Mouse (Mus musculus): ENCODE data around the gene Disp2. TPM values are rescaled to one million over a fixed set of nuclear protein-coding genes. Genes with fewer than 3 reads are reported as not detected.
A peak's percentile ranks its signal among the peaks of the same experiment; 100 is the strongest.

Gene Disp2
- total RNA-seq, 2 experiments from 2014 or later = not detected

GRCm38 (mm10) chr2:118754143-118754542 lies 25.4 kb upstream of the Disp2 start:
- DNase-seq = no peak
- intact Hi-C loops (cut with DNase I) = no loop called here

DNA sequence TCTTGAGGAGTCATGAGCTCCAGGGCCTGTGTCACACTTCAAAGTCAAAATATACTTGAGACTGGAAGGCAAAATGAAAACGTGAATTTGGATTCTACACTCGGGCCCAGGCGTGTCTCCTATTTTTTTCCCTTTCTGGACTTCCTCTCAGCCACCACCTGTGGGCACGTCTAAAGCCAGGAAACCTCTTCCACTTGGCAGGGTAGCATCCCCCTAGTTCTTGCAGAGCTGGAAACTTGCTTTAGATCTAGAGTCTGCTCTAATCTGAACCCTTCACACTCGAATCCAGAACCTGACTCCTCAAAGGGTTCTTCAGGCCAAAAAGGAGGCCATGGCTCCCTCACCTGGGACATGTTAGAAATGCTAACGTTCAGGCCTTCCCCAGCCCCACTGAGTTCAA lies 24.1 kb upstream of the Disp2 start:
- DNase-seq = no peak
- intact Hi-C loops (cut with DNase I) = no loop called here

GRCm38 (mm10) chr2:118756103-118756502 lies 23.4 kb upstream of the Disp2 start:
- DNase-seq = no peak

GRCm38 (mm10) chr2:118759828-118760227 lies 19.7 kb upstream of the Disp2 start:
- no peak for DNase-seq
- intact Hi-C loops (cut with DNase I) = loop anchor here (2.0 kb wide), 1 partner anchor 13 kb away; no protein-coding TSS in a partner anchor

More at GRCm38 (mm10) chr2:118756103-118756502, 23.4 kb upstream of the Disp2 start:
- intact Hi-C loops (cut with DNase I) = no loop called here

DNA sequence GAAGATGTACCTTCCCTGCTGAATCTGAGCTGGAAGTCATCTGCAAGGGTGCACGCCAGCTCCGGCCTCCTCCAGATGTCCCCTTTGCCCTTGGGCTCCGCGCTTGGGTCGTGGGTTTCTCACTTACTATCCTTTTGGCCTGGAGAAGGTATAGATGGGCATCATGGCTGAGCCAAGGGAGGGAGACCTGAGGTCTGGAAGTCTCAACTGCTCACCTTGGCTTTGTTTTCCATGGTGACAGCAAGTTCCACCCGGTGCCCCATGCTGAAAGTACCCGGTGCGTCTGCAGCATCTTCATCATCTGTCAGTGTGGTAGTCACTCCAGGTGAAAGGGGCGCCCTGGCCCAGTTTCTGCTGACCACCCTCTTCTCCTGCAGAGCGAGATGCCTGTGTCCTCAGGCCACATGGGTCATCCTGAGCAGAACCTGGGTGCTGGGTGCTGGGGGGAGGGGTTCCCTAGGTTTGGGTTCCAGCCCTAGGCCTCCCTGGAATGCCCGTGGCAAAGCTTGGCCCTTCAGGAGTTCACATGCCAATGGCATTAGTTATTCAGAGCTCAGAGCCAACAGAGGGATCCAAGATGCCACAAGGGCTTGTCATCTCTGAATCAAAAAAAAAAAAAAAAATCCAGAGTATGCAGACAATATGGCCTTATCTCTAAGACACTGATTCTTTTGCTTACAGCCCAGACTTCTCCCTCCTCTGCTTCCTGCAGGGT lies 19.1 kb upstream of the Disp2 start:
- intact Hi-C loops (cut with DNase I) = loop anchor here (2.0 kb wide), 1 partner anchor 14 kb away; no protein-coding TSS in a partner anchor
- no peak for DNase-seq

DNA sequence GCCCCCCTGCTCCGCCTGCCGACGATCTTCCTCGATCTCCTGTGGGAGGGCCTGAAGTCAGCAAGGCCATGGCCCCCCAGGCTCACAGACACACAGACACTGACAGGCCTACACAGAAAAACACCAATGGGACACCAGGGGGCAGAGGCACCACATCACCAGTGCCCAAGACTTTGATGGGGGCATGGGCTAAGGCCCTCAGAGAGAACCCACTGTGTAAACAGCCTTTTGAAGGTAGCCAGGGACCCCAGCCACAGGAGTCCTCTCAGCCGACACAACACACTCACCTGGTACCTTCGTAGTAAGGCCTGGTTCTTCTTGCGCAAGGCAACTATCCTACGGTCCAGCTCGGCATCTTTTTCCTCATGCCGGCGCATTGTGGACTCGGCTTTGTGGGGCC lies 18.2 kb upstream of the Disp2 start:
- DNase-seq = no peak
- intact Hi-C loops (cut with DNase I) = loop anchor here (2.0 kb wide), 1 partner anchor 15 kb away; no protein-coding TSS in a partner anchor

DNA sequence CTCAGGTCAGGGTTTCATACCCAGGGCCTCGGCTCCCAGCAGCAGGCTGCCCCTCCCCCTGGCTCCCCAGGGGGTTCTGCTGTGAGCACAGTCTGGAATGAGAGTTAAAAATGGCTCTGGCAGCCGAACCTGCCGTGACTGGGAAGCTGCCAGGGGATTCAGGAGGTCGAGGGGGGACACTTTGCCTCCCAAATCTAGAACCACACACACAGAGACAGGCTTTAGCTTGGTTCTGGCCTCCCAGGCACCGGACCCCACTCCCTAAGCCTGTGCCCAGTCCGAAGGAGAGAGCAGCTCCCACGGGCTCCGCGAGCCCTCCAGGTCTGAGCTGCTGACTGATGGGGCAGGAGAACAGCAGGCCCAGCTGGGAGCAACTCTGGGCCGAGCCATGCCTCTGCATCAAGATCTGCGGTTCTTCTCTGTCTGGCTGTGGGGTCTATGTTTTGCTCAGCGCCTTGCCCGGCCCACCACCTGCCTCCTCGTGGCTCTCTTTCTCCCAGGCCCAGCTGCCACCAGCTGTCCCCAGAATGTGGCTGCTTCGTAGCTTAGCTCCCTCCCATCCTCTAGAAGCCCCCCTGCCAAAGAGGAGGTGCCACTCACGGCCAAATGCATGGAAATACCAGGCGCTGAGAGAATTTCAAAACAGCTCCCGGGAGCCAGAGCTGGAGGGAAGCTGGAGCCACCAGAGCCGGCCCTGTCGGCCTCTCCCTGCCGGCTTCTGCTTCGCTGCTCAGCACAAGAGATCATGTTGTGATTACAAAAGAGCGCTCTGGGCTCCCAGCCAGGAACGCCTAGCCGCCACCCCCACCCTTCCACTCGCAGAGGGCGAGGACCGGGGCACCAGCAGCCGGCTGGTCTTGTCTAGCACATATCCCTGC lies 17.4 kb upstream of the Disp2 start, which contains the start of gene Ccdc9b:
Gene Ccdc9b (minus strand): TSS at position 756 of the 878 bp plus-strand sequence.
- peak; percentile 90 to 91 for DNase-seq
- intact Hi-C loops (cut with DNase I) = loop anchor here (2.0 kb wide), 1 partner anchor 15 kb away; no protein-coding TSS in a partner anchor

DNA sequence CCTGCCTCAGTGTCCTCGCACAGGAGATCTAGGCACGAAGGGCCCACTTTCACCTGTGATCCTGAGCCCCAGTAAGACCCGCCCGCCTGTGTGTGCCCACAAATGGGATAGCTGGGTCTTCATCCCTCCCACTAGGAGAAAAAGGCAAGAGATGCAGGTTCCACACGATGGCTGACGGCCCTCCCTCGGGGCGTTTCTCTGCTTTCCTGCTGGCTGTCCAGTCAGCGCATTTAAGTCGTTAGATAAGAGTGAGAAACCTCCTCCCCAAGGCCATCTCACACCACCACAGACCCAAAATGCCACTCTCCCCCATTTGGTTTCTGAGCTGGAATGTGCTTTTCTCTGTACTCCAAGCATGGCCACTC lies 16.8 kb upstream of the Disp2 start:
- intact Hi-C loops (cut with DNase I) = no loop called here

GRCm38 (mm10) chr2:118763469-118763868 lies 16.1 kb upstream of the Disp2 start:
- no peak for DNase-seq
- intact Hi-C loops (cut with DNase I) = no loop called here

More for the DNA sequence above, 16.8 kb upstream of the Disp2 start:
- no peak for DNase-seq

- intact Hi-C loops (cut with DNase I) = loop anchor here (1.0 kb wide), 1 partner anchor 119 kb away; no protein-coding TSS in a partner anchor
- no peak for DNase-seq
These were observed 15.3 kb upstream of the Disp2 start for GRCm38 (mm10) chr2:118764094-118764831.

GRCm38 (mm10) chr2:118764875-118765274 lies 14.6 kb upstream of the Disp2 start:
- DNase-seq = no peak
- intact Hi-C loops (cut with DNase I) = loop anchor here (1.0 kb wide), 1 partner anchor 118 kb away; no protein-coding TSS in a partner anchor

GRCm38 (mm10) chr2:118766041-118767033 lies 13.2 kb upstream of the Disp2 start:
- DNase-seq = no peak
- intact Hi-C loops (cut with DNase I) = no loop called here

DNA sequence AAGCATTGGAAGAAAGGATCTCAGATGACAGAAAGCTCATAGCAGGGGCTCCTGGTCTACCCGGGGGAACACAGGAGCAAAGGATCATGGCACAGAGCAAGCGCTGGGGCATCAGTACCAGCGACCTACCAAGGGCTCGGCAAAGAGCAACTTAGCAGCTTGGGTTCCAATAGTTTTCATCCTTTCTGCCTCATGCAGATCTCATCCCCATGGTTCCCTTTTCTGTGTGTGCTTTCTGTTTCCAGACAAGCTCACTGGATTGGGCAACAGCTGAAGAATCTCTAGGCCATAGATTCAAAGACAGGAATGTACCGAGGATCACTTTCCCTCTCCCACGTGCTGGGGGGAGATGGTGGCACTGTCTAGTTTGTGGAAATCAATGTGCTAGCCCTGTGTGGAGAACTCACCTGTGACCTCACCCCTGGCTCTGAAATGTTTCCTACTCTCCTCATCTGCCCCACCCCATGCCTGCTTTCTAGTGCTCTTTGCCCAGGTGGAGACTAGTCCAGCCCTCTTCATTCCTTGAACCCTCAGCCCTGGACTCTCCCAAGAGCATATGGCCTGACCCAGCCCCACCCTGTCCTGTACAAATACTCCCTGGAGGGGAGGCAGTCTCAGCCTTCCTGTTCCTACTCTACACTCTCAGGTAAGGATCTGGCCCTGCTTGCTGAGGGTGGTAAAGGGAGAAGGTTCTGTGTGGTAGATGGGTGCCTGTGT lies 7.2 kb upstream of the Disp2 start, which contains the start of gene Phgr1:
Gene Phgr1 (plus strand): TSS at position 612 of the 717 bp plus-strand sequence.
- DNase-seq = no peak
- intact Hi-C loops (cut with DNase I) = no loop called here

GRCm38 (mm10) chr2:118774536-118774935 lies 5.0 kb upstream of the Disp2 start:
- no peak for DNase-seq
- intact Hi-C loops (cut with DNase I) = no loop called here

DNA sequence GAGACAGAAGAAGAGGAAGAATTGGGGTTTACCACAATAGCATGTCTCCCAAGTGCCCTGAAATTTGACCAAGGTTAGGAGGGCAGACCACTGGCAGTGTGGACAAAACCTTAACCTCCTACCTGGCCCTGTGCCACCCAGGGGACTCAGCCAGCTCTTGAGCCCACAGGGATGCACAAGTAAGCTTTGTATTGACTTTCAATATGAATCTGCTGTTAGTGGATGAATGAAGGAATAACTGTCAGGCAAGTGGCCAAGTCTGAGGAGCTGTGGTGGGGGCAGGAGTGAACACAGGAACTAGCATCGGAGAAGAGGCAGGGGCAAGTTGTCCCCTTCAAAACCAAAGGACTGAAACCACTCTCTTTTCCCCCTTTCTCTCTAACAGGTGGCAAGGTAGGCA lies 4.1 kb upstream of the Disp2 start:
- intact Hi-C loops (cut with DNase I) = loop anchor here (1.0 to 5.0 kb wide), 2 partner anchors 39 to 73 kb away; partner anchors contain the start of gene Ankrd63
- no peak for DNase-seq

DNA sequence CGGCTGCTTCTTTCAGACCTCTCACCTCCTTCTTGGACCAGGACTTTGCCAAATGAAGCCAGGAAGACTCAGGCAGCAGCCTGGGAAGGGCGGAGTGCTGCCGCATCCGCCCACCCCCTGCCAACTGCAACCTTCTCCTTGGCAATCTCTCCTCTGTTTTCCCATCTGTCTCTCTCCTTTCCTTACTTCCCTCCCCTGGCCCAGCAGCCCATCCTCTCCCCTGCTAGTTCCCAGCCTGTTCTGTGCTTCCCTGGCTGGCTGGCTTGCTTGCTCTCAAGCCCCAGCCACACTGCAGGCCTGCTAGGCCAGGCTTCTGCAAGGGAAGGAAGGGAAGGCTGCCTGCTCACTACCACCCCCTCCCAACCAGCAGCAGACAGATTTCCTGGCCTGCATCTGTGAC lies 3.7 kb upstream of the Disp2 start:
- no peak for DNase-seq

DNA sequence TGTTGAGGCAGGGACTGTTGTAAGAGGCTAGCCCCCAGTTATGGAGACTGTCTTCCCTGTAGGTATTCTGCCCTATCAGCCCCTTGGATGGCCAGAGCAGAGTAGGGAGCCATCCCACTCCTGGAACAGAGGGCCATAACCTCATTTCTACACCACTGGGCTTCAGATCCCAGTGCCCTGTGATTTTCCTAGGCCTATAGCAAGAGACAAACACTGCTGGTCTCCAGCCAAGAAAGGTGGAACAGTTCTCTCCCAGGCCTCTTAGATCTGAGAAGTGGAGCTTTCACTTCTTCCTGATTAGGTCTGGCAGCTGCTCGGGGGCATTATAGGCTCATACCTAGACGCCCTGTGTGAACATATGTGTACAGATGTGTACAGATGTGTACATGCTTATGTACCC lies 3.2 kb upstream of the Disp2 start:
- intact Hi-C loops (cut with DNase I) = loop anchor here (5.0 kb wide), 1 partner anchor 74 kb away; the partner anchor contains the start of gene Ankrd63
- no peak for DNase-seq

More for the DNA sequence above, 3.7 kb upstream of the Disp2 start:
- intact Hi-C loops (cut with DNase I) = loop anchor here (1.0 to 5.0 kb wide), 2 partner anchors 40 to 74 kb away; partner anchors contain the start of gene Ankrd63

DNA sequence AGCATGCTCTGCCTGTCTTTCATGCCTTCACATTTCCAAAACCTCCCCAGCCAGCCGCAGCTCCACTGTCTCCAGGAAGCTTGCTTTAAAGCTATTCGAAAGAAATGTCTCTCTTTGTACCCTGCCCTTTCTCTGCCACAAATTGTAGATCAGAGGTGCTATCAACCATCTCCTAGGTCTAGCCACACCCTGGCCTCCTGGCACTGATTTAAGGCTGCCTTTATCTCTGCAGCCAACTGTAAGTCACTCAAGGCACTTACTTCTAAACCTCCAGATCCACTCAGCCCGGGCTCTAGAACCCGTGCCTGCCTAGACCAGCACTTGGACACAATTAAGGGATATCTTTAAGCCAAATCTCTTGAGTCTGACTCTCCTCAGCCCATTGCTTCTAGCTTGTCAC lies 1.1 kb upstream of the Disp2 start:
- intact Hi-C loops (cut with DNase I) = loop anchor here (5.0 kb wide), 1 partner anchor 76 kb away; the partner anchor contains the start of gene Ankrd63
- DNase-seq = no peak

Measured in gastrocnemius, postnatal 36 days (tissue).